Mouse (Mus musculus) E14TG2a.4 (cell line): ENCODE measurements around the gene Wipf2.
A peak's percentile ranks its signal among the peaks of the same experiment; 100 is the strongest.

Source experiments
- CTCF ChIP-seq: conservative IDR thresholded peaks from 2 replicates; pipeline ENCODE4 v1.5.1; 2014; ENCODE audit warnings: low read length
- POU5F1 ChIP-seq: IDR thresholded peaks from 2 replicates; pipeline ENCODE4 v1.6.1; 2014; ENCODE audit warnings: low read length, borderline replicate concordance

- TF ChIP-seq CTCF (peak; percentile 51), POU5F1 (no peak)
These were observed 90.9 kb downstream of the Wipf2 start for GRCm38 (mm10) chr11:98954373-98954772.
